9 mouse cellular contexts compared by ENCODE assay signal in genomic region chr11:96877071-96877470, GRCm38 (mm10). TPM values are rescaled to one million over a fixed set of nuclear protein-coding genes. Genes with fewer than 3 reads are reported as not detected.
DNase-seq lines count a peak whose midpoint lies in the region; ATAC-seq and TF ChIP-seq lines count a peak whose summit lies in the region.
"Had no signal": no experiment of that assay in that cellular context is flagged by ENCODE, and none has a peak within 500 bp of the region (broad histone marks: within the 10 kb centered on the region; RNA-seq: fewer than 3 reads in every experiment).

No protein-coding gene starts in this region.

- no peak overlapping the region for H3K4me2 ChIP-seq in lung, embryonic 15.5 days
- peak overlapping the region; percentile 67; the same call in 1 of the 2 replicates for H3K4me2 ChIP-seq in forebrain, embryonic 16.5 days (ENCODE audit: low read length)
- peak overlapping the region; percentile 83 for H3K4me2 ChIP-seq in limb, embryonic 12.5 days
- H3K4me2 ChIP-seq in neural tube, embryonic 14.5 days (ENCODE audit: low read depth, low read length), result 0 out of 2 replicates have a peak overlapping the region, but pooled peaks have one; percentile 51

- H3K27me3 ChIP-seq in lung, embryonic 15.5 days, result peaks cover 38% of the 10 kb centered on the region; the same call in 1 of the 2 replicates
- H3K27me3 ChIP-seq in forebrain, embryonic 16.5 days (replicated peaks; ENCODE audit: control insufficient read depth, insufficient read depth, low read length), result no peaks in the 10 kb centered on the region
- H3K27me3 ChIP-seq in limb, embryonic 12.5 days, result peaks cover 3% of the 10 kb centered on the region; the same call in 1 of the 2 replicates
- H3K27me3 ChIP-seq in neural tube, embryonic 14.5 days (ENCODE audit: control insufficient read depth, insufficient read depth, low read length), result no peaks in the 10 kb centered on the region
- H3K27me3 ChIP-seq in thymus, adult 2 months (ENCODE audit: control insufficient read depth, insufficient read depth, low read length), result peaks cover 8% of the 10 kb centered on the region; the same call in 1 of the 2 replicates

- no peak for DNase-seq in lung, postnatal 4 days
- no peak for DNase-seq in thymus, adult 2 months
- no peak for DNase-seq in cerebellum, adult 11 months
- DNase-seq in ovary, postnatal 14 days (ENCODE audit: low spot score), result no peak
- DNase-seq: adrenal gland, adult 8-10 months had no signal

- H3K9ac ChIP-seq in lung, embryonic 15.5 days, result no peak overlapping the region
- peak overlapping the region; percentile 63 for H3K9ac ChIP-seq in forebrain, embryonic 16.5 days (replicated peaks; ENCODE audit: low read depth, low read length)
- 0 out of 2 replicates have a peak overlapping the region, but pooled peaks have one; percentile 18 for H3K9ac ChIP-seq in limb, embryonic 12.5 days (replicated peaks)
- H3K9ac ChIP-seq in neural tube, embryonic 14.5 days (replicated peaks; ENCODE audit: low read depth, low read length), result peak overlapping the region; percentile 50; the same call in 1 of the 2 replicates

- no peaks in the 10 kb centered on the region for H3K9me3 ChIP-seq in lung, embryonic 15.5 days
- H3K9me3 ChIP-seq in forebrain, embryonic 16.5 days (ENCODE audit: control insufficient read depth, low read length), result no peaks in the 10 kb centered on the region
- no peaks in the 10 kb centered on the region for H3K9me3 ChIP-seq in limb, embryonic 12.5 days
- no peaks in the 10 kb centered on the region for H3K9me3 ChIP-seq in neural tube, embryonic 14.5 days (ENCODE audit: control insufficient read depth, low read length)

- no peak for TF ChIP-seq CTCF in thymus, adult 2 months (IDR thresholded peaks at IDR 0.05; ENCODE audit: borderline replicate concordance, control insufficient read depth, extremely low read depth, insufficient read depth, low read length, poor library complexity)

- no peak for ATAC-seq in lung, embryonic 15.5 days (ENCODE audit: borderline replicate concordance, extremely low read depth, low FRiP score, low TSS enrichment)
- ATAC-seq in forebrain, embryonic 16.5 days, result no peak
- no peak for ATAC-seq in limb, embryonic 12.5 days (ENCODE audit: insufficient number of reproducible peaks, insufficient read depth, low FRiP score, low TSS enrichment, low read depth)
- ATAC-seq in neural tube, embryonic 14.5 days (ENCODE audit: low read depth), result no peak

- WGBS in lung, embryonic 15.5 days, result 29% methylated on average over 4 of the region's 4 CpGs
- WGBS in forebrain, embryonic 16.5 days, result 39% methylated on average over 4 of the region's 4 CpGs
- WGBS in limb, embryonic 12.5 days, result 40% methylated on average over 4 of the region's 4 CpGs
- WGBS in neural tube, embryonic 14.5 days, result 31% methylated on average over 4 of the region's 4 CpGs
- 48% methylated on average over 4 of the region's 4 CpGs for WGBS in thymus, adult 2 months

- no peaks in the 10 kb centered on the region for H3K36me3 ChIP-seq in lung, embryonic 15.5 days
- no peaks in the 10 kb centered on the region for H3K36me3 ChIP-seq in forebrain, embryonic 16.5 days (ENCODE audit: control insufficient read depth, insufficient read depth)
- H3K36me3 ChIP-seq in limb, embryonic 12.5 days, result no peaks in the 10 kb centered on the region
- no peaks in the 10 kb centered on the region for H3K36me3 ChIP-seq in neural tube, embryonic 14.5 days (ENCODE audit: control insufficient read depth, insufficient read depth, low read length)
- H3K36me3 ChIP-seq in thymus, adult 2 months (ENCODE audit: control insufficient read depth, insufficient read depth, low read length), result no peaks in the 10 kb centered on the region

- 0 out of 2 replicates have a peak overlapping the region, but pooled peaks have one; percentile 6 for H3K27ac ChIP-seq in lung, embryonic 15.5 days
- peak overlapping the region; percentile 98 for H3K27ac ChIP-seq in forebrain, embryonic 16.5 days (ENCODE audit: low read length)
- peak overlapping the region; percentile 68 for H3K27ac ChIP-seq in limb, embryonic 12.5 days
- peak overlapping the region; percentile 99 for H3K27ac ChIP-seq in neural tube, embryonic 14.5 days (ENCODE audit: low read depth, low read length)
- no peak overlapping the region for H3K27ac ChIP-seq in thymus, adult 2 months (ENCODE audit: control insufficient read depth, insufficient read depth, low read length)

- TF ChIP-seq POLR2A in thymus, adult 2 months (IDR thresholded peaks at IDR 0.05; ENCODE audit: control insufficient read depth, extremely low read depth, insufficient read depth, low read length, poor library complexity), result no peak

- peaks cover 30% of the 10 kb centered on the region for H3K4me1 ChIP-seq in lung, embryonic 15.5 days
- H3K4me1 ChIP-seq in forebrain, embryonic 16.5 days (replicated peaks; ENCODE audit: control insufficient read depth, insufficient read depth, low read length), result peaks cover 62% of the 10 kb centered on the region
- peaks cover 44% of the 10 kb centered on the region for H3K4me1 ChIP-seq in limb, embryonic 12.5 days (replicated peaks)
- peaks cover 62% of the 10 kb centered on the region for H3K4me1 ChIP-seq in neural tube, embryonic 14.5 days (ENCODE audit: control insufficient read depth, insufficient read depth, low read length)
- no peaks in the 10 kb centered on the region for H3K4me1 ChIP-seq in thymus, adult 2 months (replicated peaks; ENCODE audit: control insufficient read depth, insufficient read depth, low read length)

- no peak overlapping the region for H3K4me3 ChIP-seq in lung, embryonic 15.5 days
- H3K4me3 ChIP-seq in forebrain, embryonic 16.5 days (replicated peaks; ENCODE audit: low read length), result no peak overlapping the region
- H3K4me3 ChIP-seq in limb, embryonic 12.5 days (replicated peaks), result no peak overlapping the region
- H3K4me3 ChIP-seq in neural tube, embryonic 14.5 days (ENCODE audit: low read depth, low read length), result no peak overlapping the region
- H3K4me3 ChIP-seq in thymus, adult 2 months (ENCODE audit: control insufficient read depth, insufficient read depth, low read length), result no peak overlapping the region

RNA-seq across cellular contexts. Expression of gene Copz2, which starts 27.4 kb away (rescaled TPM):
- 134 and 138 TPM in 2 replicates for polyA plus RNA-seq in lung, embryonic 15.5 days (2015; fragmentation: Nextera tagmentation; extraction: Ambion mirVana)
- 10.4 and 16.6 TPM in 2 replicates for polyA plus RNA-seq in forebrain, embryonic 16.5 days (2015; fragmentation: Nextera tagmentation; extraction: Ambion mirVana)
- polyA plus RNA-seq in limb, embryonic 12.5 days (2016; fragmentation: Nextera tagmentation; extraction: Ambion mirVana), result 78.1 and 88.3 TPM in 2 replicates
- polyA plus RNA-seq in neural tube, embryonic 14.5 days (2014; fragmentation: Nextera tagmentation; extraction: Ambion mirVana), result 10.9 and 33.9 TPM in 2 replicates
- 24.5 and 25.3 TPM in 2 replicates for polyA plus RNA-seq in thymus, adult 2 months (2012; rRNA removed)

RNA-seq across cellular contexts. Expression of gene Cdk5rap3, which starts 39.2 kb away (rescaled TPM):
- 65.8 and 67.2 TPM in 2 replicates for polyA plus RNA-seq in lung, embryonic 15.5 days (2015; fragmentation: Nextera tagmentation; extraction: Ambion mirVana)
- polyA plus RNA-seq in forebrain, embryonic 16.5 days (2015; fragmentation: Nextera tagmentation; extraction: Ambion mirVana), result 103 and 106 TPM in 2 replicates
- polyA plus RNA-seq in limb, embryonic 12.5 days (2016; fragmentation: Nextera tagmentation; extraction: Ambion mirVana), result 87.8 and 89.6 TPM in 2 replicates
- polyA plus RNA-seq in neural tube, embryonic 14.5 days (2014; fragmentation: Nextera tagmentation; extraction: Ambion mirVana), result 80.0 and 82.4 TPM in 2 replicates
- polyA plus RNA-seq in thymus, adult 2 months (2012; rRNA removed), result 94.2 and 95.5 TPM in 2 replicates

RNA-seq across cellular contexts. Expression of gene Nfe2l1, which starts 47.3 kb away (rescaled TPM):
- polyA plus RNA-seq in lung, embryonic 15.5 days (2015; fragmentation: Nextera tagmentation; extraction: Ambion mirVana), result 62.5 and 65.0 TPM in 2 replicates
- polyA plus RNA-seq in forebrain, embryonic 16.5 days (2015; fragmentation: Nextera tagmentation; extraction: Ambion mirVana), result 64.8 and 68.2 TPM in 2 replicates
- 66.3 and 70.1 TPM in 2 replicates for polyA plus RNA-seq in limb, embryonic 12.5 days (2016; fragmentation: Nextera tagmentation; extraction: Ambion mirVana)
- 39.7 and 51.7 TPM in 2 replicates for polyA plus RNA-seq in neural tube, embryonic 14.5 days (2014; fragmentation: Nextera tagmentation; extraction: Ambion mirVana)
- 136 and 170 TPM in 2 replicates for polyA plus RNA-seq in thymus, adult 2 months (2012; rRNA removed)

RNA-seq across cellular contexts. Expression of gene Prr15l, which starts 50.8 kb away (rescaled TPM):
- 38.2 and 40.1 TPM in 2 replicates for polyA plus RNA-seq in lung, embryonic 15.5 days (2015; fragmentation: Nextera tagmentation; extraction: Ambion mirVana)
- polyA plus RNA-seq in forebrain, embryonic 16.5 days (2015; fragmentation: Nextera tagmentation; extraction: Ambion mirVana), result 0.19 and 0.27 TPM in 2 replicates
- polyA plus RNA-seq in limb, embryonic 12.5 days (2016; fragmentation: Nextera tagmentation; extraction: Ambion mirVana), result 0.84 and 1.1 TPM in 2 replicates
- 0.09 and 0.36 TPM in 2 replicates for polyA plus RNA-seq in neural tube, embryonic 14.5 days (2014; fragmentation: Nextera tagmentation; extraction: Ambion mirVana)
- 0.98 and 1.3 TPM in 2 replicates for polyA plus RNA-seq in thymus, adult 2 months (2012; rRNA removed)
